Mouse (Mus musculus) midbrain, postnatal 0 days (tissue): ENCODE measurements around the gene Ascl3. TPM values are rescaled to one million over a fixed set of nuclear protein-coding genes. Genes with fewer than 3 reads are reported as not detected.

Experiments
- ATAC-seq: fragments of 200-750 bp; cut with Nextera tagmentation; 2 replicates; pipeline ENCODE4 v1.8.0; 2017; ENCODE audit warnings: moderate number of reproducible peaks, mild to moderate bottlenecking, moderate TSS enrichment, moderate library complexity; ENCODE audit not compliant: low FRiP score
- DNase-seq: peaks from one replicate; pipeline ENCODE4 v3.0.0-alpha.2; 2015; ENCODE audit warnings: low spot score
- H3K27ac ChIP-seq: fragments of 300-500 bp; sonication (generic); 2 replicates; pipeline ENCODE4 v1.5.1; 2014; ENCODE audit warnings: low read depth, mild to moderate bottlenecking, low read length, mixed read lengths
- H3K27me3 ChIP-seq: fragments of 300-500 bp; sonication (generic); 2 replicates; pipeline ENCODE4 v1.6.1; 2014; ENCODE audit warnings: low read length, control low read depth, mixed read lengths; ENCODE audit not compliant: insufficient read depth
- H3K36me3 ChIP-seq: fragments of 300-500 bp; sonication (generic); 2 replicates; pipeline ENCODE4 v1.6.1; 2014; ENCODE audit warnings: low read length, control low read depth, mixed read lengths; ENCODE audit not compliant: insufficient read depth
- H3K4me1 ChIP-seq: fragments of 300-500 bp; sonication (generic); 2 replicates; pipeline ENCODE4 v1.6.1; 2014; ENCODE audit warnings: mild to moderate bottlenecking, control low read depth, antibody characterized with exemption, low read length, mixed read lengths; ENCODE audit not compliant: insufficient read depth
- H3K4me2 ChIP-seq: fragments of 300-500 bp; sonication (generic); 2 replicates; pipeline ENCODE4 v1.6.1; 2014; ENCODE audit warnings: low read depth, mild to moderate bottlenecking, low read length, mixed read lengths; ENCODE audit not compliant: poor library complexity, severe bottlenecking
- H3K4me3 ChIP-seq: fragments of 300-500 bp; sonication (generic); 2 replicates; pipeline ENCODE4 v1.5.1; 2014; ENCODE audit warnings: low read depth, mild to moderate bottlenecking, low read length, moderate library complexity
- H3K9ac ChIP-seq: fragments of 300-500 bp; sonication (generic); replicated peaks from 2 replicates; pipeline ENCODE4 v1.6.1; 2014; ENCODE audit warnings: mild to moderate bottlenecking, low read length, moderate library complexity, mixed read lengths; ENCODE audit not compliant: poor library complexity, severe bottlenecking
- H3K9me3 ChIP-seq: fragments of 300-500 bp; sonication (generic); 2 replicates; pipeline ENCODE4 v1.6.1; 2016; ENCODE audit warnings: low read length, control low read depth
- CTCF ChIP-seq: IDR thresholded peaks from 2 replicates; pipeline ENCODE4 v1.5.1; 2016; ENCODE audit warnings: antibody characterized with exemption, mild to moderate bottlenecking
- WGBS: fragments of 180-500 bp; shearing (Covaris S2); extraction: QIAGEN DNeasy Blood & Tissue Kit; methylation state at CpG from one replicate; pipeline ENCODE4 v1.1.7; 2014; 5-methylcytosine and 5-hydroxymethylcytosine counted together
- polyA plus RNA-seq: library from polyadenylated mRNA; unstranded; fragments of >200 nt; fragmentation: Nextera tagmentation; extraction: Ambion mirVana; gene quantifications from 2 replicates; pipeline ENCODE4 v1.2.1, GENCODE M21; 2015
- total RNA-seq: library from RNA; depleted of rRNA; stranded (reverse); fragments of >200 nt; gene quantifications from 2 replicates; pipeline ENCODE4 v1.2.3, GENCODE M21; 2014

The Ascl3 gene
- total and polyA plus RNA-seq, 2 experiments from 2014 or later, result 0.23 TPM; not detected in 1

GRCm38 (mm10) chr7:109756291-109756690 lies 24.8 kb upstream of the Ascl3 start:
- Histone ChIP-seq H3K27ac (no peak overlapping the region), H3K4me3 (no peak overlapping the region), H3K9me3 (no peaks in the 10 kb centered on the region), H3K4me2 (no peak overlapping the region), H3K36me3 (no peaks in the 10 kb centered on the region), H3K9ac (no peak overlapping the region), H3K4me1 (peaks cover 3% of the 10 kb centered on the region; the same call in 1 of the 2 replicates), H3K27me3 (no peaks in the 10 kb centered on the region)
- WGBS, result 94% methylated on average over 3 of the region's 3 CpGs
- no peak for TF ChIP-seq CTCF
- DNase-seq (no peak), ATAC-seq (no peak)

GRCm38 (mm10) chr7:109754034-109754433 lies 22.5 kb upstream of the Ascl3 start:
- no peaks in the 10 kb centered on the region for H3K9me3 ChIP-seq
- no peaks in the 10 kb centered on the region for H3K36me3 ChIP-seq
- ATAC-seq (no peak), DNase-seq (no peak)
- H3K4me1 ChIP-seq, result peaks cover 3% of the 10 kb centered on the region; the same call in 1 of the 2 replicates
- H3K27ac ChIP-seq, result no peak overlapping the region
- 94% methylated on average over 8 of the region's 8 CpGs for WGBS
- no peak overlapping the region for H3K4me3 ChIP-seq
- no peak overlapping the region for H3K4me2 ChIP-seq
- no peak overlapping the region for H3K9ac ChIP-seq
- no peaks in the 10 kb centered on the region for H3K27me3 ChIP-seq
- TF ChIP-seq CTCF, result no peak

- ATAC-seq (peak; percentile 94), DNase-seq (peak; percentile 77)
- peaks cover 3% of the 10 kb centered on the region; the same call in 1 of the 2 replicates for H3K4me1 ChIP-seq
- WGBS, result under 1% methylated on average over 68 of the region's 74 CpGs
- H3K4me3 ChIP-seq, result peak within 1 kb of the TSS; percentile 91
- no peaks in the 10 kb centered on the region for H3K27me3 ChIP-seq
- peaks cover 5% of the 10 kb centered on the region; the same call in 1 of the 2 replicates for H3K36me3 ChIP-seq
- peak within 1 kb of the TSS; percentile 88 for H3K4me2 ChIP-seq
- no peaks in the 10 kb centered on the region for H3K9me3 ChIP-seq
- peak within 1 kb of the TSS; percentile 96 for H3K9ac ChIP-seq
- peak within 1 kb of the TSS; percentile 86 for H3K27ac ChIP-seq
- peak; percentile 30 for TF ChIP-seq CTCF
Measured at GRCm38 (mm10) chr7:109752008-109752925, 20.7 kb upstream of the Ascl3 start, which contains the start of gene Tmem9b. Tmem9b (minus strand) TSS chr7:109752875.

GRCm38 (mm10) chr7:109751427-109752007 lies 20.0 kb upstream of the Ascl3 start:
- TF ChIP-seq CTCF, result no peak
- under 1% methylated on average over 13 of the region's 13 CpGs for WGBS
- Histone ChIP-seq H3K27ac (peak overlapping the region; percentile 86), H3K4me3 (peak overlapping the region; percentile 91), H3K4me2 (peak overlapping the region; percentile 88), H3K36me3 (peaks cover 9% of the 10 kb centered on the region), H3K4me1 (peaks cover 3% of the 10 kb centered on the region; the same call in 1 of the 2 replicates), H3K9ac (peak overlapping the region; percentile 96), H3K27me3 (no peaks in the 10 kb centered on the region), H3K9me3 (no peaks in the 10 kb centered on the region)
- ATAC-seq (peak; percentile 4), DNase-seq (no peak)

GRCm38 (mm10) chr7:109747747-109748146 lies 16.2 kb upstream of the Ascl3 start:
- TF ChIP-seq CTCF, result peak; percentile 54
- H3K36me3 ChIP-seq, result peaks cover 36% of the 10 kb centered on the region
- no peak for ATAC-seq
- no peak overlapping the region for H3K4me3 ChIP-seq
- H3K4me1 ChIP-seq, result no peaks in the 10 kb centered on the region; the same call in 1 of the 2 replicates
- no peak overlapping the region for H3K27ac ChIP-seq
- H3K4me2 ChIP-seq, result no peak overlapping the region
- H3K9ac ChIP-seq, result no peak overlapping the region
- no peak for DNase-seq
- no peaks in the 10 kb centered on the region for H3K9me3 ChIP-seq
- WGBS, result 60% methylated on average over 1 of the region's 1 CpGs
- H3K27me3 ChIP-seq, result no peaks in the 10 kb centered on the region

- no peak for DNase-seq
- no peaks in the 10 kb centered on the region for H3K27me3 ChIP-seq
- no peak overlapping the region for H3K4me2 ChIP-seq
- no peak overlapping the region for H3K4me3 ChIP-seq
- peaks cover 60% of the 10 kb centered on the region for H3K36me3 ChIP-seq
- 87% methylated on average over 4 of the region's 4 CpGs for WGBS
- ATAC-seq, result no peak
- H3K4me1 ChIP-seq, result no peaks in the 10 kb centered on the region
- H3K9me3 ChIP-seq, result no peaks in the 10 kb centered on the region
- TF ChIP-seq CTCF, result no peak
- H3K27ac ChIP-seq, result no peak overlapping the region
- no peak overlapping the region for H3K9ac ChIP-seq
Measured at GRCm38 (mm10) chr7:109741703-109742102, 10.2 kb upstream of the Ascl3 start.
